29 mouse cellular contexts compared by ENCODE assay signal in genomic region chr14:8345566-8345965, GRCm38 (mm10). TPM values are rescaled to one million over a fixed set of nuclear protein-coding genes. Genes with fewer than 3 reads are reported as not detected.
DNase-seq lines count a peak whose midpoint lies in the region; TF ChIP-seq lines count a peak whose summit lies in the region.
"Had no signal": no experiment of that assay in that cellular context is flagged by ENCODE, and none has a peak within 500 bp of the region (broad histone marks: within the 10 kb centered on the region; RNA-seq: fewer than 3 reads in every experiment).

No protein-coding gene starts in this region.

- H3K27me3 ChIP-seq in kidney, adult 2 months (replicated peaks; ENCODE audit: control insufficient read depth, insufficient read depth, low read length) = no peaks in the 10 kb centered on the region
- H3K27me3 ChIP-seq: embryonic facial prominence, embryonic 12.5 days; heart, embryonic 12.5 days; limb, embryonic 12.5 days; stomach, embryonic 15.5 days had no signal

- peaks cover 21% of the 10 kb centered on the region for H3K4me1 ChIP-seq in kidney, adult 2 months (ENCODE audit: control insufficient read depth, insufficient read depth, low read length)
- H3K4me1 ChIP-seq: embryonic facial prominence, embryonic 12.5 days; limb, embryonic 12.5 days; midbrain, embryonic 10.5 days; stomach, embryonic 15.5 days had no signal

- 61% methylated on average over 4 of the region's 4 CpGs for WGBS in kidney, adult 2 months

- intact Hi-C loops in left cerebral cortex, postnatal 25 days (cut with DNase I) = loop anchor here (5.0 kb wide), 2 partner anchors 163 to 253 kb away; no protein-coding TSS in a partner anchor

- H3K4me3 ChIP-seq in kidney, adult 2 months (ENCODE audit: insufficient read depth, low read depth, low read length) = no peak overlapping the region
- H3K4me3 ChIP-seq: embryonic facial prominence, embryonic 12.5 days; heart, embryonic 12.5 days; limb, embryonic 12.5 days; midbrain, embryonic 10.5 days; stomach, embryonic 15.5 days had no signal

- no peak overlapping the region for H3K27ac ChIP-seq in kidney, adult 2 months (ENCODE audit: insufficient read depth, low read depth, low read length)
- H3K27ac ChIP-seq: embryonic facial prominence, embryonic 12.5 days; hindbrain, postnatal 0 days; limb, embryonic 12.5 days; macrophage; midbrain, embryonic 10.5 days; stomach, embryonic 15.5 days had no signal

- peak; percentile 46 for DNase-seq in kidney, adult 2 months
- no peak for DNase-seq in kidney, adult 18-20 months
- peak; percentile 30 for DNase-seq in Muller cell, postnatal 12 days (ENCODE audit: inconsistent ontology term)
- peak; percentile 82 for DNase-seq in cerebellum, adult 11-12 months
- peak; percentile 80 to 84 for DNase-seq in cerebellum, postnatal 10 days
- no peak for DNase-seq in gastrocnemius, postnatal 25 days
- DNase-seq in heart, postnatal 4 days = no peak
- DNase-seq in left cerebral cortex, postnatal 25 days (ENCODE audit: low spot score in 2 of 2) = no peak
- DNase-seq: adrenal gland, postnatal 36 days; gastrocnemius, postnatal 10 days; heart, adult 11 months; heart, postnatal 10 days; liver, postnatal 0 days; thymus, postnatal 25 days had no signal

- no peak for TF ChIP-seq POLR2A in kidney, adult 2 months (IDR thresholded peaks at IDR 0.05; ENCODE audit: low read depth, low read length)

- no peak; the same call in 1 of the 2 replicates for TF ChIP-seq CTCF in kidney, adult 2 months (conservative IDR thresholded peaks at IDR 0.05; ENCODE audit: insufficient read depth, insufficient read length, low read depth, low read length)

- H3K36me3 ChIP-seq in kidney, adult 2 months (ENCODE audit: control insufficient read depth, insufficient read depth, low read length) = no peaks in the 10 kb centered on the region
- H3K36me3 ChIP-seq: embryonic facial prominence, embryonic 12.5 days; heart, embryonic 12.5 days; limb, embryonic 12.5 days; midbrain, embryonic 10.5 days; stomach, embryonic 15.5 days had no signal

RNA-seq across cellular contexts. Expression of gene Fam107a, which starts 27.7 kb away (rescaled TPM):
- 119 and 151 TPM in 2 replicates for polyA plus RNA-seq in kidney, adult 2 months (2012; rRNA removed)
- total RNA-seq in gastrocnemius, postnatal 25 days (2021) = 1 to 10 TPM; 3.4 to 6.3 TPM
- total RNA-seq in heart, postnatal 4 days (2021) = 1 to 10 TPM; 1.7 to 2.1 TPM
- total RNA-seq in left cerebral cortex, postnatal 25 days (2021) = 100 to 1,000 TPM; 286 to 343 TPM
- total RNA-seq: common myeloid progenitor, adult 5-6 weeks had no signal
- polyA plus RNA-seq: liver, postnatal 0 days; macrophage had no signal

RNA-seq across cellular contexts. Expression of gene Oit1, which starts 33.0 kb away (rescaled TPM):
- 1.3 and 1.5 TPM in 2 replicates for polyA plus RNA-seq in kidney, adult 2 months (2012; rRNA removed)
- total RNA-seq in gastrocnemius, postnatal 25 days (2021) = not detected
- total RNA-seq in heart, postnatal 4 days (2021) = not detected
- total RNA-seq in left cerebral cortex, postnatal 25 days (2021) = not detected
- total RNA-seq: adrenal gland, postnatal 36 days; common myeloid progenitor, adult 5-6 weeks; gastrocnemius, postnatal 10 days; heart, postnatal 10 days; hindbrain, postnatal 0 days; layer of hippocampus, adult 18-20 months; layer of hippocampus, postnatal 14 days; left cerebral cortex, adult 8-10 months; midbrain, postnatal 0 days had no signal
- polyA plus RNA-seq: forebrain, embryonic 11.5 days; heart, embryonic 12.5 days; limb, embryonic 12.5 days; liver, embryonic 11.5 days; liver, postnatal 0 days; macrophage; midbrain, postnatal 0 days; neural tube, embryonic 14.5 days had no signal

Comparison
In these comparisons a context has a peak if more than half of its experiments do, and no peak if none do; other contexts are left out.
1. DNase-seq: peak in kidney, adult 2 months (single experiment), Muller cell, postnatal 12 days (single experiment), cerebellum, adult 11-12 months (single experiment) and cerebellum, postnatal 10 days (2 of 2); none in kidney, adult 18-20 months (single experiment), gastrocnemius, postnatal 25 days (single experiment), heart, postnatal 4 days (single experiment) and left cerebral cortex, postnatal 25 days (0 of 2).
2. RNA of gene Fam107a, which starts 27.7 kb away (total RNA-seq): 286 to 343 TPM in left cerebral cortex, postnatal 25 days; 3.4 to 6.3 TPM in gastrocnemius, postnatal 25 days and 1.7 to 2.1 TPM in heart, postnatal 4 days; every median in the first group is over 10 times any median in the second.